Mouse (Mus musculus): ENCODE measurements at regions not wholly inside any gene's neighbourhood (a gene's known extent, or its start where the extent isn't known, plus 50 kb on each side); places are given as distances from the start of the nearest gene placed in this dataset.

DNA sequence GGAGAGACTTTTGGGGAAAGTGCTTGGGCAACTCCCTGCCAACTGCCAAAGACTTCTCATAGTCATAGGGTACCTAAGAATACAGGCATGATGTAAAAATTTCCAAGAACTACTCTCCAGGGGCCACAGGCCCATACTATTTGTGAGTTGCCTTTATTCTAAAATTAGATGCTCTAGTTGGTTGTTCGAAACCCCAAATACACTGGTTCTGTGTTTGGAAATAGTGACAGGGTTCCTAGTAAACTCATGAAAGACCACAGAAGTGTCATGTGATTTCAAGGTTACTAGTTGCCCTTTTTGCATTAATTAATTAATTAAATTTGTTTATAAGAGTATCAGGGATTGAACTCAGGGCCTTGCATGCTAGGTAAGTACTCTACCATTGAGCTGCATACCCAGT, 77.8 kb downstream of the Cxcr4 start:
- no peak overlapping the region for H3K9ac ChIP-seq (ENCODE audit: low read depth, poor library complexity, severe bottlenecking)
- no peaks in the 10 kb centered on the region for H3K9me3 ChIP-seq (replicated peaks; ENCODE audit: control insufficient read depth, insufficient read depth, low read length, poor library complexity, severe bottlenecking)
- no peak for TF ChIP-seq POLR2A (IDR thresholded peaks at IDR 0.05; ENCODE audit: insufficient read depth, low read length)
- TF ChIP-seq EP300 (IDR thresholded peaks at IDR 0.05; ENCODE audit: insufficient read depth, low read depth, low read length) = no peak
- TF ChIP-seq CTCF (IDR thresholded peaks at IDR 0.05; ENCODE audit: low read depth, low read length) = no peak
- no peaks in the 10 kb centered on the region for H3K4me1 ChIP-seq (ENCODE audit: control insufficient read depth, insufficient read depth, low read length)
- H3K4me3 ChIP-seq (ENCODE audit: low read depth, low read length) = no peak overlapping the region
- no peak overlapping the region for H3K27ac ChIP-seq (ENCODE audit: insufficient read depth, low read length)
- no peaks in the 10 kb centered on the region for H3K27me3 ChIP-seq (ENCODE audit: control insufficient read depth, insufficient read depth, low read length, poor library complexity, severe bottlenecking)
- H3K36me3 ChIP-seq (ENCODE audit: control insufficient read depth, insufficient read depth, low read length, poor library complexity, severe bottlenecking) = no peaks in the 10 kb centered on the region

DNA sequence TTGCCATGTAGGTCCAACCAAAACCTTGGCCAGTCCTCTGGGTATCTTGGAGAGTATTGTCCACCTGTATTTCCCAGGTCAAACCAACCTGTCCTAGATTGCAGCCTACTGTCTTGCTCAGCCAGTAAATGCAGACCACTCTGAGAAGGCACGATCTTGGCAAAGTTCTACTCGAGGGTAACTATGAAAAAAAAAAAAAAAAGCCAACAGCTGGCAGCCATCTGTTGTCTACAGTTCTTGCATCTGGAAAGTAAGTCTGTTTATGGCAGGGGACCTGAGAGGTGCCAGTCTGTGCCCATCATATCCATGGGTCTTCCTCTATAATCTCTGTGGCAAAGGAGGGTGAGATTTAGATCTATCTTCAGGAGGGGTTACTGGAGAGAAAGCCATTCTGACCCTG, 78.2 kb downstream of the Cxcr4 start:
- H3K36me3 ChIP-seq (ENCODE audit: control insufficient read depth, insufficient read depth, low read length, poor library complexity, severe bottlenecking) = no peaks in the 10 kb centered on the region
- H3K4me3 ChIP-seq (ENCODE audit: low read depth, low read length) = no peak overlapping the region
- no peaks in the 10 kb centered on the region for H3K27me3 ChIP-seq (ENCODE audit: control insufficient read depth, insufficient read depth, low read length, poor library complexity, severe bottlenecking)
- H3K4me1 ChIP-seq (ENCODE audit: control insufficient read depth, insufficient read depth, low read length) = no peaks in the 10 kb centered on the region
- H3K9me3 ChIP-seq (replicated peaks; ENCODE audit: control insufficient read depth, insufficient read depth, low read length, poor library complexity, severe bottlenecking) = no peaks in the 10 kb centered on the region
- H3K9ac ChIP-seq (ENCODE audit: low read depth, poor library complexity, severe bottlenecking) = no peak overlapping the region
- H3K27ac ChIP-seq (ENCODE audit: insufficient read depth, low read length) = no peak overlapping the region
- TF ChIP-seq CTCF (IDR thresholded peaks at IDR 0.05; ENCODE audit: low read depth, low read length) = no peak
- no peak for TF ChIP-seq EP300 (IDR thresholded peaks at IDR 0.05; ENCODE audit: insufficient read depth, low read depth, low read length)
- TF ChIP-seq POLR2A (IDR thresholded peaks at IDR 0.05; ENCODE audit: insufficient read depth, low read length) = no peak

DNA sequence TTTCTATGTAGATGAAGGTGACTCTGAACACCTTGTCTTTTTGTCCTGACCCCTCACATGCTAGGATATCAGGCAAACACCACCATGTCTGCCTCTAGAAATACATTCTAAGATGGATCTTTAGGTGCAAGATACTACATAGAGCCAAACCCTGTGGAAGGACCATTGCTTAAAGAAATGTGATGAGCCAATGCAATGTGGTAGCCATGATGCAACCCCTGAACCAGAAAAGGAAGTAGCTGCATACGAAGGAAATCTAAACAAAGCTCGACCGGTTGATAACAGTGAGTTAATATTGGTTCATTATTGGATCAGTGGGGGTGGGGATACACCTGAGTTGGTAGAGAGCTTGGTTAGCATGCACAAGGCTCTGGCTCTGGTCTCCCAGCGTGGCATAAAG, 78.9 kb downstream of the Cxcr4 start:
- Histone ChIP-seq H3K4me3 (ENCODE audit: low read depth, low read length) (no peak overlapping the region), H3K9ac (ENCODE audit: low read depth, poor library complexity, severe bottlenecking) (no peak overlapping the region), H3K27me3 (ENCODE audit: control insufficient read depth, insufficient read depth, low read length, poor library complexity, severe bottlenecking) (no peaks in the 10 kb centered on the region), H3K9me3 (replicated peaks; ENCODE audit: control insufficient read depth, insufficient read depth, low read length, poor library complexity, severe bottlenecking) (no peaks in the 10 kb centered on the region), H3K4me1 (ENCODE audit: control insufficient read depth, insufficient read depth, low read length) (no peaks in the 10 kb centered on the region), H3K27ac (ENCODE audit: insufficient read depth, low read length) (no peak overlapping the region), H3K36me3 (ENCODE audit: control insufficient read depth, insufficient read depth, low read length, poor library complexity, severe bottlenecking) (no peaks in the 10 kb centered on the region)
- TF ChIP-seq EP300 (IDR thresholded peaks at IDR 0.05; ENCODE audit: insufficient read depth, low read depth, low read length) (no peak), CTCF (IDR thresholded peaks at IDR 0.05; ENCODE audit: low read depth, low read length) (no peak), POLR2A (IDR thresholded peaks at IDR 0.05; ENCODE audit: insufficient read depth, low read length) (no peak)

DNA sequence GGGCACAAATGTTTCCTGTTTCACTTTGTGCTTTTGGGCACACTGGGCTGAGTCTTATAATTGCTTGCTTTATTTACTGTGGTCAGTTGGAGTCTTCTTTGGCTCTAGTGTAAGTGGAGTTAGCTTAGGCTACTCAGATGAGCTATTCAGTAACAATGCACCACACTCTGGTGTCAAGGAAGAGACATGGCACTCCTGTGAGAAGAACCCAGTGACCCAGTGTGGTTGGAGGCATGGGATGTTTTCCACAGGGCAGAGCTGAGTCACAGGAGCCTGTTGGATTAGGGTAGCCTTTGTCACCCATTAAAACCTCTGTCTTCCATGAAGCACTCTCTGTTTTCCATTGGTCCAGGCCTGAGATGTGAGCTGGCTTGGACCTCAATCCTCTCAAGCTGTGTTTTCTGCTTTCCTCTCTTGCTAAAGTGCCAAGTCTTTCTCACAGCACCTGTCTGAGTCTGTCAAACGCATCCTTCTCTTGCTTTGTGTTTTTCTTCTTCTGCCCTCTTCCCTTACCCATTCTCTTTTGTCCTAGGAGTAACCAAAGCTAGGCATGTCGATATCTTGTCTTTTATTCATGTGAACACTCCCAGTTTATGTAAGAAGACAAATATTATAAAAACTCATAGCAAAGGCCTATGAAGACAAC, 83.2 kb downstream of the Cxcr4 start:
- no peaks in the 10 kb centered on the region for H3K36me3 ChIP-seq (ENCODE audit: control insufficient read depth, insufficient read depth, low read length, poor library complexity, severe bottlenecking)
- H3K27me3 ChIP-seq (ENCODE audit: control insufficient read depth, insufficient read depth, low read length, poor library complexity, severe bottlenecking) = no peaks in the 10 kb centered on the region
- no peak overlapping the region for H3K9ac ChIP-seq (ENCODE audit: low read depth, poor library complexity, severe bottlenecking)
- TF ChIP-seq CTCF (IDR thresholded peaks at IDR 0.05; ENCODE audit: low read depth, low read length) (no peak), EP300 (IDR thresholded peaks at IDR 0.05; ENCODE audit: insufficient read depth, low read depth, low read length) (no peak), POLR2A (IDR thresholded peaks at IDR 0.05; ENCODE audit: insufficient read depth, low read length) (no peak)
- H3K4me3 ChIP-seq (ENCODE audit: low read depth, low read length) = no peak overlapping the region
- H3K27ac ChIP-seq (ENCODE audit: insufficient read depth, low read length) = no peak overlapping the region
- H3K9me3 ChIP-seq (replicated peaks; ENCODE audit: control insufficient read depth, insufficient read depth, low read length, poor library complexity, severe bottlenecking) = peaks cover 5% of the 10 kb centered on the region; the same call in 1 of the 2 replicates
- no peaks in the 10 kb centered on the region for H3K4me1 ChIP-seq (ENCODE audit: control insufficient read depth, insufficient read depth, low read length)

DNA sequence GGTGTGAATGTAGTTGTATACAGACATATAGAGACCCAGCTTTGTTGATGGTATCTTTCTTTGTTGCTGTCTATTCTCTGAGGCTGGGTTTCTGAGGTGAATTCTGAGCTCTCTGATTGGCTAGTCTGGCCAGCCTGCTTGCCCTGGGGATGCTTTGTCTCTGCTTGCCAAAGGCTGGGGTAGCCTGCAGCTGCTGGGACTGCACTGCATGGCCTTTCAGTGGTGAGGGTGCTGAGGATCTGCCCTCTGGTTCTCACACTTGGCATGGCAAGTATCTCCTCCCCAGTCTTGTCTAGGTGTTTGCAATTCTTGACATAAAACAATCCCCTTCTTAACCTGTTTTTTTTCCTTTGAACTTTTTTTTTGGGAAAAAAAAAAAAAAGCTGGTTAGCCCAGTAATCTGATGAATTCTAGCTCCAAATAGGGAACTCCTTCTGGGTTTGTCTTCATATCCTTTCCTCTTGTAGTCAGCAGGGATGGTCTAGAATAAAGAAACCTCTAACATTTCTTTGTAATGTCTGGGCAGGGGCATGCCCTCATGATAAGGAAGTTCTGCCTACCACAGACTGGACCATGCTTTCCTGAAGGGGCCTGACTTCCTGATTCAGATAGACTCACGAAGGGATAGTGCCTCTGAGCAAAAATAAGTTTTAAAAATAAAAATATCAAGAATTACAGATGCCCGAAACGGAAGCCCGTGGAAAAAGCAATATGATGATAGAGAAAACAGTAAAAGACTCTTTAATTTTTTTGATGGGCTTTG, 85.4 kb downstream of the Cxcr4 start:
- no peak overlapping the region for H3K27ac ChIP-seq (ENCODE audit: insufficient read depth, low read length)
- no peak for TF ChIP-seq POLR2A (IDR thresholded peaks at IDR 0.05; ENCODE audit: insufficient read depth, low read length)
- no peak for TF ChIP-seq EP300 (IDR thresholded peaks at IDR 0.05; ENCODE audit: insufficient read depth, low read depth, low read length)
- TF ChIP-seq CTCF (IDR thresholded peaks at IDR 0.05; ENCODE audit: low read depth, low read length) = no peak
- H3K9ac ChIP-seq (ENCODE audit: low read depth, poor library complexity, severe bottlenecking) = no peak overlapping the region
- no peaks in the 10 kb centered on the region for H3K36me3 ChIP-seq (ENCODE audit: control insufficient read depth, insufficient read depth, low read length, poor library complexity, severe bottlenecking)
- H3K9me3 ChIP-seq (replicated peaks; ENCODE audit: control insufficient read depth, insufficient read depth, low read length, poor library complexity, severe bottlenecking) = peaks cover 5% of the 10 kb centered on the region; the same call in 1 of the 2 replicates
- H3K27me3 ChIP-seq (ENCODE audit: control insufficient read depth, insufficient read depth, low read length, poor library complexity, severe bottlenecking) = no peaks in the 10 kb centered on the region
- no peaks in the 10 kb centered on the region for H3K4me1 ChIP-seq (ENCODE audit: control insufficient read depth, insufficient read depth, low read length)
- H3K4me3 ChIP-seq (ENCODE audit: low read depth, low read length) = no peak overlapping the region

DNA sequence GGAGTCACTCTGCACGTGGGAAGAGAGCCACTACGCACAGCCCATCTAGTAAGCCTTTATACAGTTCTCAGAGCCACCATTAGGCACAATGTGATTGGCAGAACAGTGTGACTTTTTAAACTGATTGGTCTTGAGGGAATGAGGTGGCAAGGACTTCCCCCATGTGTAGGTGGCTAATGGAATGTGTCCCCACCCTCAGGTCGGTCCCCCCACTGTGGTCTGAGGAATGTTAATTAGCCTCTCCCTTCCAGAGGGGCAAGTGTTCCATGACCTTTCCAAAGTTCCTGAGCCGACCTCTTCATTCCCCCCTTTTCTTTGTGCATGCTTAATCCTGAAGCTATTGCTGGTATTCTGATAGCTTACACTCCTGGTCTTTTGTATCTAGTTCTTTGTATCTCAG, 87.2 kb upstream of the Dars start:
- H3K27me3 ChIP-seq (ENCODE audit: control insufficient read depth, insufficient read depth, low read length, poor library complexity, severe bottlenecking) = no peaks in the 10 kb centered on the region
- TF ChIP-seq EP300 (IDR thresholded peaks at IDR 0.05; ENCODE audit: insufficient read depth, low read depth, low read length) (0 out of 2 replicates have a peak, but pooled peaks have one; percentile 15), POLR2A (IDR thresholded peaks at IDR 0.05; ENCODE audit: insufficient read depth, low read length) (no peak), CTCF (IDR thresholded peaks at IDR 0.05; ENCODE audit: low read depth, low read length) (no peak)

More for the DNA sequence above, 87.2 kb upstream of the Dars start:
- Histone ChIP-seq H3K36me3 (ENCODE audit: control insufficient read depth, insufficient read depth, low read length, poor library complexity, severe bottlenecking) (no peaks in the 10 kb centered on the region), H3K9me3 (replicated peaks; ENCODE audit: control insufficient read depth, insufficient read depth, low read length, poor library complexity, severe bottlenecking) (peaks cover 5% of the 10 kb centered on the region; the same call in 1 of the 2 replicates), H3K27ac (ENCODE audit: insufficient read depth, low read length) (no peak overlapping the region), H3K4me3 (ENCODE audit: low read depth, low read length) (no peak overlapping the region), H3K4me1 (ENCODE audit: control insufficient read depth, insufficient read depth, low read length) (no peaks in the 10 kb centered on the region), H3K9ac (ENCODE audit: low read depth, poor library complexity, severe bottlenecking) (no peak overlapping the region)
